Mouse (Mus musculus): Measurements from ENCODE around the gene Tomm40. TPM values are rescaled to one million over a fixed set of nuclear protein-coding genes. Genes with fewer than 3 reads are reported as not detected.
A peak's percentile ranks its signal among the peaks of the same experiment; 100 is the strongest.

The Tomm40 gene
- 112 and 118 TPM in 2 replicates for polyA plus RNA-seq (2015; fragmentation: Nextera tagmentation; extraction: Ambion mirVana)

DNA sequence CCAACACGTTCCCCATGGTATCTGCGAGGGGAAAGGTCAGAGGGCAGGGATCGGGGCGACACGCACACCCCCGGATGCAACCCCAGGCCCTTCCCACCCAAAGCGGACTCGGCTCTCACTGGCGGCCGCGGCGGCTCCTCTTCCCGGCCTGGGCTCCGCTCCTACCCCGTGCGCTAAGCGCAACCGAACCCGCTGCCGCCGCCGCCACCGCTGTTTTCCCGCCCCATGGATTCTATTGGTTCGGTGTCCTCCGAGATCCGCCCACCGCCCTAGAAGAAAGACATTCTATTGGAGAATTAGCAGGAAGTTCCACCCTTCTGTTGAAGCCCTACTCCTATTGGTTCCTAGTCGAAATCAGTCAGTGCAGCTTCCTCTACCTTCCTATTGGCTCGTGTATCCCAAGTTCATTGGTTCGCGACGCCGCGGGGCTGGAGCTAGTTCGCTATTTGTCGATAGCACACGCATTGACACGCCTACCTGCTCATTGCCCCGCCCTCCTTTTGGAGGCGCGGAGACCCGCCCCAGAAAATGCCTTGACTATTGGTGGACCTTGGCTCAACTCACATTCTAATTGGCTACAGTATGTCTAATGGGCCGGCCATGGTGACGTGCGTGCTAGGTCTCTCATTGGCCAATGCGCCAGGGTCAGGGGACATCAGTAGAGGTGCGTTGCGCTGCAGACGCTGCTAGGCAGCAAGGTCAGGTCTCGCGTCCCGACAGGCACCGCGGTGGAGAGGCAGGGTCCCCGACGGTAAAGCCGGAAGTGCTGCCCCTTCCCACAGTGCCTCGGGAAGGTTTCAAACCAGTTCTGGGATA is at the start of gene Tomm40:
TSS of gene Tomm40 (minus strand) at position 200 of the 816 bp plus-strand sequence.
- under 1% methylated on average over 56 of the region's 59 CpGs for WGBS
- H3K9me3 ChIP-seq (replicated peaks): no peaks in the 10 kb centered on the region
- ATAC-seq: peak; percentile 98
- H3K4me2 ChIP-seq: peak within 1 kb of the TSS; percentile 98
- peaks cover 23% of the 10 kb centered on the region for H3K4me1 ChIP-seq
- H3K4me3 ChIP-seq: peak within 1 kb of the TSS; percentile 100
- peak within 1 kb of the TSS; percentile 95 for H3K9ac ChIP-seq
- peak within 1 kb of the TSS; percentile 90 for H3K27ac ChIP-seq
- peaks cover 50% of the 10 kb centered on the region for H3K36me3 ChIP-seq (ENCODE audit: poor library complexity, severe bottlenecking)
- no peaks in the 10 kb centered on the region for H3K27me3 ChIP-seq

DNA sequence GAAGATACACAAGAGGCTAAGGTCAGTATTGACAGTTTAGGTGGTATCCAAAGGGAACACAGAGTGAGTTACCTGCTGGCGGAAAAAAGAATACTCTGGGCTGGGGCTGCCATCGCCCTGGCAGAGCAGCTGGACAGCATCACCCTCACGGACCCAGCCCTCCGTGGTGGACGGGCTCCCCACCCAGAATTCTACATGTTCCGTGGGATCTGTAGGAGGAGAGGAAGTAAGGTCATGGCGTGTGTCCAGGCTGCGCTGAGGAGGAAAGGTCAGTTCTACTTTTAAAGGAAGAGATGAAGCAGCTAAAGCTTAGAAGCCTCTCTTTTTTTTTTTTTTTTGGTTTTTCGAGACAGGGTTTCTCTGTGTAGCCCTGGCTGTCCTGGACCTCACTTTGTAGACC is 49.3 kb upstream of the Tomm40 start:
- ATAC-seq: no peak
- Histone ChIP-seq H3K4me1 (peaks cover 2% of the 10 kb centered on the region), H3K4me3 (no peak overlapping the region), H3K27ac (no peak overlapping the region), H3K27me3 (peaks cover 17% of the 10 kb centered on the region), H3K9me3 (replicated peaks) (no peaks in the 10 kb centered on the region), H3K9ac (no peak overlapping the region), H3K36me3 (ENCODE audit: poor library complexity, severe bottlenecking) (no peaks in the 10 kb centered on the region), H3K4me2 (no peak overlapping the region)
- WGBS: 90% methylated on average over 9 of the region's 9 CpGs

DNA sequence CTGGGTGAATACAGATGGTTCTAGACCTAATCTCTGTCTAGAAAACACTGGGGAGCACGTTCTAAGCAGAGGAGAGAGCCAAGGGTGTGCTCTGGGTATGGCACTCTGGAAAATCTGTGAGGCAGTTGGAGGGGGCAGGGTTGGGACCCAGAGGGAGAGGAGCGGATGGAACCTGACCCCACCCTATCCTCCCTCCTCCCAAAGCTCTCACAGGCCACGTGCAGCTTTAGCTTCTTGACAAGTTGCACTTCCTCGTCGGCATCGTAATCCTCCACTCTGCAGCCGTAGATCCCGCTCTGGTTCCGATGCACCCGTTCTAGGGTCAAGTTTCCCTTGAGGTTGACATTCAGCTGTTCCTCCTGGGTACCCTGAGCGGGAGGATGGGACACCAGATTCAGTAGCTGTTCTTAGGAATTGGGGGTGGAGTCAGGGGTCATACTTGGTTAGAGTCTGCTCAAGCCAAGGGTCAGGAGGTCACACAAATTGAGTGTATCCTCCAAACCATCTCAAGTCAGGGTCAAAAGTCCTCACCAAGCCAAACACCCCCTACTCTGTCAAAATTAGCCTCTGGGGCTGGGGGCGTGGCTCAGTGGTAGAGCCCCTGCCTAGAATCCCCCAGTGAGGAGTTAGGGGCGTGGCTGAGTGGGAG is 48.7 kb upstream of the Tomm40 start:
- Histone ChIP-seq H3K27ac (no peak overlapping the region), H3K9me3 (replicated peaks) (no peaks in the 10 kb centered on the region), H3K27me3 (peaks cover 11% of the 10 kb centered on the region; the same call in 1 of the 2 replicates), H3K9ac (no peak overlapping the region), H3K4me2 (no peak overlapping the region), H3K4me1 (no peaks in the 10 kb centered on the region), H3K4me3 (no peak overlapping the region), H3K36me3 (ENCODE audit: poor library complexity, severe bottlenecking) (no peaks in the 10 kb centered on the region)
- 87% methylated on average over 13 of the region's 13 CpGs for WGBS
- ATAC-seq: no peak

DNA sequence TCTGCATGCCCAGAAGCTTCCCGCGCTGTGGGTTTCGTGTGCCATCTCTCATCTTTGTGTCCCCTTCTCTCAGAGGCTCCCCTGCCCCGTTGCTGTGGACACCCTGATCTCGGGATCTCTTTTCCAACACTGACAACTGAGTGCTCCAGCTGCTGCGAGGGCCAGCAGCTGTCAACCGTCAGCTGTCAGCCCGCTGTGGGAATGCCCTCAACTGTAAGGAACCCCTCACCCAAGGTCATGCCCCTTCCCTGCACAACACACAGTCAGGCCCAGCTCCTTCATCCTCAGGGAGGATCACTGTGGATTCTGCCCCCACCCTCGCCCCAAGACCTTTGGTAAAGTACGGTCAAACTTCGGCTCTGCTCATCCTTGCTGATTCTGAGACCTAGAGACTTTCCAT is 47.0 kb upstream of the Tomm40 start:
- H3K9ac ChIP-seq: no peak overlapping the region
- H3K4me3 ChIP-seq: no peak overlapping the region
- H3K27me3 ChIP-seq: no peaks in the 10 kb centered on the region
- no peak overlapping the region for H3K4me2 ChIP-seq
- ATAC-seq: no peak
- H3K27ac ChIP-seq: no peak overlapping the region
- H3K4me1 ChIP-seq: no peaks in the 10 kb centered on the region
- 91% methylated on average over 11 of the region's 11 CpGs for WGBS
- H3K9me3 ChIP-seq (replicated peaks): no peaks in the 10 kb centered on the region
- H3K36me3 ChIP-seq (ENCODE audit: poor library complexity, severe bottlenecking): no peaks in the 10 kb centered on the region

DNA sequence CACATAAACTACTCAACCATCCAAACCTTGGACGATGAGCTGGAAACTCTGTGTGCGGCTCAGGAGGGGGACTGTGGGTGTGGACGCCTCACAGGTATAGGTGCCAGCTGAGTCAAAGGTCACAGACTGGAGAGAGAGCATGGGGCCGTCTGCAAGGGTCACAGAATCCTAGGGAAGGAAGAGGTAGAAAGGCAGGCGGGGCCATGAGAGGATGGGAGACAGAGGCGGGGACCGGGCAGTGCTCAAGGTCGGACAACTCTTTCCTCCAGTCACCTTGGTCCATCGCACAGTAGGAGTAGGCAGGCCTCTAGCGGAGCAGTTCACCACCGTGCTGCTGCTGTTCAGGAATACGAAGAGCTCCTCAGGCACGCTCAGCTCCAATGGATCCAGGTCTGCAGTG is 44.8 kb upstream of the Tomm40 start:
- 91% methylated on average over 13 of the region's 13 CpGs for WGBS
- no peak for ATAC-seq
- no peaks in the 10 kb centered on the region for H3K4me1 ChIP-seq
- no peak overlapping the region for H3K4me3 ChIP-seq
- no peak overlapping the region for H3K4me2 ChIP-seq
- no peak overlapping the region for H3K27ac ChIP-seq
- no peak overlapping the region for H3K9ac ChIP-seq
- no peaks in the 10 kb centered on the region for H3K27me3 ChIP-seq
- no peaks in the 10 kb centered on the region for H3K36me3 ChIP-seq (ENCODE audit: poor library complexity, severe bottlenecking)
- no peaks in the 10 kb centered on the region for H3K9me3 ChIP-seq (replicated peaks)

DNA sequence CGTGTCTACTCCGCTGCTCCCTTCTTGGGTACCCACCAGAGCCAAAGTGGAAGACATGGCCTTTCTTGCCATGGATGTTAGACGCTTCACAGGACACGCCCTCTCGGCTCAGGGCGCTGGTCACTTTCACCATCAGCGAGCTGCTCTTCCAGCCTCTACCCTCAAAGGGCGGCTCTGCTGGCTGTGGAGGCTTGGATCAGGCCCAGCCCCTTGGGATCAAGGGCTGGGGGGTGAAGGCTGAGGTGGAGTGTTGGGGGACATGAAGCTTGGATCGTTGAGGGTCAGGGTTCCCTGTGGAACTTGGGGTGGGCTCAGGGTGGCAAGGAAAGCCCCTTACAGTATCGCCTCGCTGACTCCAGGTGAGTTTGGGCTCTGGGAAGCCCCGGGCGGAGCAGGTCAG is 43.4 kb upstream of the Tomm40 start:
- 89% methylated on average over 13 of the region's 13 CpGs for WGBS

DNA sequence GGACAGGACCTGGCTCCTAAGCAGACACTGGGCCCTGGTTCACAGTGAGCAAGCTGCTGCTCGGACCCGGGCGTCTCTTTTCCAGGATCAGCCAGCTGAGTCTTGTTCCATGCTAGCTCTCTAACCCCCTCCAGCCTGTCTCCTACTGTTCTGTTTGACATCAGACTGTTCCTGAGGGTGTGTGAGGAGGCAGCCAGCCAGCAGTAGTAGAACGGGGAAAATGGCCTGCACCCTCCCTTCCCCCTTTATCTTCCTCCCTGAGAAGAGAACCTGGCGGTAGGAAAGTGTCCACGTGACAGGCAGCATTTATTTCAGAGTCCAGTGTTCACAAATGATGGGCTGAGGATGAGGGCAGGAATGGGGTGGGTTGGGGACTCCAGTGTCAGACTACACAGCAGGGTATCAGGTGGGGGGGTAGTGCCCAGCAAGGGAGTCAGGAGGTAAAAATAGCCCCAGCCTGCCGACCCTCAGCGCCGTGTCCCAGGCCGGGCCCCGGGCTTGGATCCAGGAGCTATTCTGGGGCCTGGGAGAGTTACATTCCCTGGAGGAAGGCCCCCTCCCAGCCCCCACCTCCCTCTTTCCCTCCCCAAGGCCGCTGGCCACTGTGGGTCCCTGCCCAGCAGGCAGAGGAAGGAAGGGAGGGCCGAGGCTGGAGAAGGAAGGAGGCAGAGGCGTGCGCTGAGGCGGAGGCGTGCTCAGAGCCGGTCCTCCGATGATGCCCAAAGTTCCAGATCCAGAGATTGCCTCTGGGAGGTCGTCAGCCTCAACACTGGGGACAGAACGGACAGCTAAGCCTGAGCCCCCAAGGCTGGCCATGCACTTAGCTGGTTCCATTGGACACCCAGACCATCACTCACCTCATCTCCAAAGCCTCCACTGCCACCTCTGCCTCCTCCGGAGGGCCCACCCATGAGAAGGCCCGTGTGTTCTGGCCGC is 40.9 kb upstream of the Tomm40 start:
- H3K27ac ChIP-seq: no peak overlapping the region
- no peak for ATAC-seq
- 84% methylated on average over 23 of the region's 24 CpGs for WGBS

More for the DNA sequence above, 43.4 kb upstream of the Tomm40 start:
- no peaks in the 10 kb centered on the region for H3K4me1 ChIP-seq
- no peak for ATAC-seq
- no peak overlapping the region for H3K4me2 ChIP-seq
- H3K36me3 ChIP-seq (ENCODE audit: poor library complexity, severe bottlenecking): no peaks in the 10 kb centered on the region
- no peaks in the 10 kb centered on the region for H3K27me3 ChIP-seq
- no peaks in the 10 kb centered on the region for H3K9me3 ChIP-seq (replicated peaks)
- no peak overlapping the region for H3K9ac ChIP-seq
- no peak overlapping the region for H3K27ac ChIP-seq
- no peak overlapping the region for H3K4me3 ChIP-seq

DNA sequence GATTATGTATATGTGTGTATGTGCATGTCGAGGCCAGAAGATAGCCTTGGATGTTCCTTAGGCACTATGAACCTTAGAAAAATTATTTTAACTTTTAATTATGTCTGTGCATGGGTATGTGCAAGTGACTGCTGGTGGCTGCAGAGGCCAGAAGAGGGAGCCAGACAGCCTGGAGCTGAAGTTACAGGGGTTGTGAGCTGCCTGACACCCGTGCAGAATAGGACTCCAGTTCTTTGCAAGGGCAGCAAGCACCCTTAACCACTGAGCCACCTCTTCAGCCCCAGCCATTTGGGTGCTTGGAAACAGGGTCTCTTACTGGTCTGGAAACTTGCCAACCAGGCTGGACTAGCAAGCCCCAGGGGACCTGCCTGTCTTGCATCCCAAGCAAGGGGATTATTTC is 39.8 kb upstream of the Tomm40 start:
- Histone ChIP-seq H3K9ac (no peak overlapping the region), H3K9me3 (replicated peaks) (no peaks in the 10 kb centered on the region), H3K27ac (no peak overlapping the region), H3K27me3 (no peaks in the 10 kb centered on the region), H3K4me1 (peaks cover 6% of the 10 kb centered on the region; the same call in 1 of the 2 replicates), H3K4me2 (no peak overlapping the region), H3K36me3 (ENCODE audit: poor library complexity, severe bottlenecking) (no peaks in the 10 kb centered on the region), H3K4me3 (no peak overlapping the region)
- 84% methylated on average over 2 of the region's 2 CpGs for WGBS
- ATAC-seq: no peak

More for the DNA sequence above, 40.9 kb upstream of the Tomm40 start:
- no peak overlapping the region for H3K4me2 ChIP-seq
- H3K36me3 ChIP-seq (ENCODE audit: poor library complexity, severe bottlenecking): no peaks in the 10 kb centered on the region
- H3K27me3 ChIP-seq: no peaks in the 10 kb centered on the region
- no peak overlapping the region for H3K9ac ChIP-seq
- H3K4me3 ChIP-seq: no peak overlapping the region
- no peaks in the 10 kb centered on the region for H3K9me3 ChIP-seq (replicated peaks)
- no peaks in the 10 kb centered on the region for H3K4me1 ChIP-seq

DNA sequence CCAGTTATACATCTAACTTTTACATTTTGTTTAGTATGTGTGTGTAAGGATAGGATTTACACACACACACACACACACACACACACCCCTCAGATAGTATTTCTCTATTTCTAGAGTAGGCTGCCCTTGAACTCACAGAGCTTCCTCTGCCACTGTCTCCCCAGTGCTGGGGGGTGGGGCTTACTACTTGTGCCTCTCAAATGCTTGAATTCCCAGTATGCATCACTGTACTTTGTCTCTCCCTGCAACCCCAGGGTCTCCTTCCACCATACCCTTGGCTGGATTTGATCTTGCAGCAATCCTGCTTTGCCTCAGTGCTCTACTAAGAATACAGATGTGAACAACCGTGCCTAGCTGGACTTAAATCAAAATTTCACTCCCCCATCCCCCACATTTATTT is 38.8 kb upstream of the Tomm40 start:
- Histone ChIP-seq H3K36me3 (ENCODE audit: poor library complexity, severe bottlenecking) (no peaks in the 10 kb centered on the region), H3K27ac (no peak overlapping the region), H3K4me1 (peaks cover 6% of the 10 kb centered on the region; the same call in 1 of the 2 replicates), H3K4me2 (no peak overlapping the region), H3K9ac (no peak overlapping the region), H3K27me3 (no peaks in the 10 kb centered on the region), H3K9me3 (replicated peaks) (no peaks in the 10 kb centered on the region), H3K4me3 (no peak overlapping the region)
- 76% methylated on average over 1 of the region's 1 CpGs for WGBS
- ATAC-seq: no peak

DNA sequence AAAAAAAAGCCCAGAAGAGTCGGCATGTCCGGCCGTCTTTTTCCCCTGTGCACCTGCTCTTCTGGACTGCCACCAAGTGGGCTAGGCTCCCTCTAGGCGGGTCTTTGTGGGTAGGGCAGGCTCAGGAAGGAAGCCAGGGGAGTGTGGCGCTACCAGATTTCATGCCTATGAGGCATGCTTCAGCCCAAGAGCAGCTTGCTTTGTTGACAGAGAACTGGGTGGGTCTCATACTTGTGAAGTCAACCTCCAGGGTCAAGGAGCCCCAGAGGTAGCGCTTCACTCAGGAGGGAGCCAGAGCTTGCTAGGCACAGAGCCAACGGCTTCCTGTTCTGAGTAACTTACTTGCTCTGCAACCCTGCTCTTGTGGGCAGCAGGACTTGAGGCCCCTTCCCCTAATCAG is 38.3 kb upstream of the Tomm40 start:
- no peaks in the 10 kb centered on the region for H3K27me3 ChIP-seq
- H3K4me2 ChIP-seq: no peak overlapping the region
- H3K4me1 ChIP-seq: peaks cover 9% of the 10 kb centered on the region
- WGBS: 87% methylated on average over 7 of the region's 7 CpGs
- H3K27ac ChIP-seq: no peak overlapping the region
- ATAC-seq: no peak
- H3K36me3 ChIP-seq (ENCODE audit: poor library complexity, severe bottlenecking): no peaks in the 10 kb centered on the region
- no peaks in the 10 kb centered on the region for H3K9me3 ChIP-seq (replicated peaks)
- H3K4me3 ChIP-seq: no peak overlapping the region
- no peak overlapping the region for H3K9ac ChIP-seq

DNA sequence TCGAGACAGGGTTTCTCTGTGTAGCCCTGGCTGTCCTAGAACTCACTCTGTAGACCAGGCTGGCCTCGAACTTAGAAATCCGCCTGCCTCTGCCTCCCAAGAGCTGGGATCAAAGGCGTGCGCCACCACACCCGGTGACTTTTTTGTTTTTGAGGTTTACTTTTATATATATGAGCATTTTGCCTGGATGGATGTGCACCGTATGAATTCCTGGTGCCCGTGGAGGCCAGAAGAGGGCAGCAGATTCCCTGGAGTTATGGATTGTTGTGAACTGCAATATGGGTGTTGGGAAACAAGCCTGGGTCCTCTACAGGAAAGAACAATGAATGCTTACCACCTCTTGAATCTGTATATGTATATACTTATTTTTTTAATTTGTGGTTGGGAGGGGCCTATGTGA is 37.4 kb upstream of the Tomm40 start:
- no peak for ATAC-seq
- Histone ChIP-seq H3K4me2 (no peak overlapping the region), H3K27ac (no peak overlapping the region), H3K9me3 (replicated peaks) (no peaks in the 10 kb centered on the region), H3K4me3 (no peak overlapping the region), H3K4me1 (peaks cover 19% of the 10 kb centered on the region), H3K27me3 (no peaks in the 10 kb centered on the region; the same call in 1 of the 2 replicates), H3K36me3 (ENCODE audit: poor library complexity, severe bottlenecking) (no peaks in the 10 kb centered on the region), H3K9ac (no peak overlapping the region)
- WGBS: 73% methylated on average over 8 of the region's 8 CpGs

DNA sequence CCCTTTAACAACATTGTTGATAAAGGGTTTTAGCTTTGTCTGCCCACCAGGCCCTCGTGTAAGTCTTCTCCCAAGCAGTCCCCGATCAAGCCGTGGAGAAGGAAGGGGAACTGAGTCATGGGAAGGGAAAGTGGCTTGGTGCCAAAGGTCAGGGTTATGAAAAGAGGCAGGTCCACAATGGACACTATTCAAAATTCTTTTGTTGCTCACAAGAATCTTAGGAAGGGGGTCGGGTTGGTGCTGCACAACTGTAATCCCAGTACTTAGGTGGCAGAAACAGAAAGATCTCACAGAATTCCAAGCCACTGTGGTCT is 35.8 kb upstream of the Tomm40 start:
- no peaks in the 10 kb centered on the region; the same call in 1 of the 2 replicates for H3K27me3 ChIP-seq
- no peak overlapping the region for H3K9ac ChIP-seq
- H3K4me2 ChIP-seq: 0 out of 2 replicates have a peak overlapping the region, but pooled peaks have one; percentile 79
- no peak overlapping the region for H3K27ac ChIP-seq
- no peak for ATAC-seq
- H3K4me1 ChIP-seq: peaks cover 32% of the 10 kb centered on the region
- H3K4me3 ChIP-seq: no peak overlapping the region
- H3K9me3 ChIP-seq (replicated peaks): no peaks in the 10 kb centered on the region
- WGBS: 64% methylated on average over 4 of the region's 4 CpGs
- no peaks in the 10 kb centered on the region for H3K36me3 ChIP-seq (ENCODE audit: poor library complexity, severe bottlenecking)

Data from forebrain, embryonic 13.5 days (tissue).